Mouse (Mus musculus) MEL (cell line): ENCODE data around the gene Rinl. TPM values are rescaled to one million over a fixed set of nuclear protein-coding genes. Genes with fewer than 3 reads are reported as not detected.

Experiments
- DNase-seq: peaks from one replicate; pipeline ENCODE4 v3.0.0; 2011; ENCODE audit warnings: low read depth, low spot score
- H3K27ac ChIP-seq: 2 replicates; pipeline ENCODE4 v1.5.1; 2012; ENCODE audit warnings: low read depth, mild to moderate bottlenecking, control low read depth, low read length, moderate library complexity; ENCODE audit not compliant: control insufficient read depth
- H3K27me3 ChIP-seq, 2 experiments: fragments of 150-350 bp in 1 of 2; sonication (generic) in 1 of 2; 2 replicates each; pipeline ENCODE4 v1.6.1; 2012; ENCODE audit warnings: low read length in 2 of 2, mild to moderate bottlenecking in 2 of 2, improper control_type of control experiment in 1 of 2, moderate library complexity in 1 of 2; ENCODE audit not compliant: insufficient read depth in 2 of 2, control insufficient read depth in 1 of 2
- H3K36me3 ChIP-seq, 2 experiments: 2 replicates each; pipeline ENCODE4 v1.6.1; 2012 to 2014; ENCODE audit warnings: low read length in 2 of 2, improper control_type of control experiment in 1 of 2, inconsistent platforms in 1 of 2, mild to moderate bottlenecking in 1 of 2; ENCODE audit not compliant: insufficient read depth in 2 of 2, control insufficient read depth in 1 of 2
- H3K4me1 ChIP-seq, 2 experiments: fragments of 150-350 bp in 1 of 2; sonication (generic) in 1 of 2; 2 replicates each; pipeline ENCODE4 v1.6.1; 2012; ENCODE audit warnings: low read length in 2 of 2, improper control_type of control experiment in 1 of 2, mild to moderate bottlenecking in 1 of 2; ENCODE audit not compliant: insufficient read depth in 2 of 2, control insufficient read depth in 1 of 2
- H3K4me3 ChIP-seq, 2 experiments: fragments of 150-350 bp in 1 of 2; sonication (generic) in 1 of 2; 2 replicates each; pipeline ENCODE4 v1.5.1; 2012; ENCODE audit warnings: low read depth in 2 of 2, low read length in 2 of 2, mild to moderate bottlenecking in 2 of 2, moderate library complexity in 2 of 2, control low read depth in 1 of 2, improper control_type of control experiment in 1 of 2; ENCODE audit not compliant: control insufficient read depth in 1 of 2, insufficient read depth in 1 of 2
- H3K79me2 ChIP-seq: 2 replicates; pipeline ENCODE4 v1.6.1; 2012; ENCODE audit warnings: mild to moderate bottlenecking, low read length, moderate library complexity; ENCODE audit not compliant: control insufficient read depth, poor library complexity, insufficient read depth
- H3K9ac ChIP-seq: 2 replicates; pipeline ENCODE4 v1.6.1; 2012; ENCODE audit warnings: low read depth, mild to moderate bottlenecking, control low read depth, low read length, moderate library complexity; ENCODE audit not compliant: control insufficient read depth, poor library complexity, severe bottlenecking
- H3K9me3 ChIP-seq: fragments of 150-350 bp; sonication (generic); replicated peaks from 2 replicates; pipeline ENCODE4 v1.6.1; 2012; ENCODE audit warnings: mild to moderate bottlenecking, low read length, improper control_type of control experiment, moderate library complexity; ENCODE audit not compliant: insufficient read depth
- ELF1 ChIP-seq: IDR thresholded peaks from 2 replicates; pipeline ENCODE4 v1.6.1; 2014; ENCODE audit warnings: low read depth, mild to moderate bottlenecking, inconsistent platforms, low read length, improper control_type of control experiment, moderate library complexity
- ETS1 ChIP-seq: IDR thresholded peaks from 2 replicates; pipeline ENCODE4 v1.6.1; 2012; ENCODE audit warnings: low read depth, mild to moderate bottlenecking, inconsistent platforms, low read length, improper control_type of control experiment, moderate library complexity
- GABPA ChIP-seq: IDR thresholded peaks from 2 replicates; pipeline ENCODE4 v1.6.1; 2012; ENCODE audit warnings: low read depth, mild to moderate bottlenecking, inconsistent platforms, low read length, improper control_type of control experiment, moderate library complexity
- GATA1 ChIP-seq: IDR thresholded peaks from 2 replicates; pipeline ENCODE4 v1.6.1; 2011; ENCODE audit warnings: low read depth, low read length, improper control_type of control experiment
- HCFC1 ChIP-seq: IDR thresholded peaks from 2 replicates; pipeline ENCODE4 v1.6.1; 2012; ENCODE audit warnings: low read depth, mild to moderate bottlenecking, inconsistent platforms, low read length, improper control_type of control experiment, moderate library complexity
- MAZ ChIP-seq: IDR thresholded peaks from 2 replicates; pipeline ENCODE4 v1.6.1; 2012; ENCODE audit warnings: low read depth, mild to moderate bottlenecking, inconsistent platforms, low read length, improper control_type of control experiment
- MYB ChIP-seq: IDR thresholded peaks from 2 replicates; pipeline ENCODE4 v1.6.1; 2011; ENCODE audit warnings: mild to moderate bottlenecking, low read depth, low read length, improper control_type of control experiment
- POLR2A ChIP-seq, 2 experiments: IDR thresholded peaks; 2 replicates each; pipeline ENCODE4 v1.6.1; 2011 to 2012; ENCODE audit warnings: low read length in 2 of 2, mild to moderate bottlenecking in 2 of 2, control low read depth in 1 of 2, improper control_type of control experiment in 1 of 2, low read depth in 1 of 2, moderate library complexity in 1 of 2; ENCODE audit not compliant: control insufficient read depth in 1 of 2, insufficient read depth in 1 of 2, poor library complexity in 1 of 2
- POLR2AphosphoS2 ChIP-seq: IDR thresholded peaks from 2 replicates; pipeline ENCODE4 v1.6.1; 2011; ENCODE audit warnings: low read length, improper control_type of control experiment
- POLR2AphosphoS5 ChIP-seq: IDR thresholded peaks from 2 replicates; pipeline ENCODE4 v1.6.1; 2012; ENCODE audit warnings: low read depth, borderline replicate concordance, mild to moderate bottlenecking, inconsistent platforms, low read length, moderate library complexity, mixed read lengths
- RAD21 ChIP-seq: IDR thresholded peaks from 2 replicates; pipeline ENCODE4 v1.6.1; 2011; ENCODE audit warnings: mild to moderate bottlenecking, low read depth, low read length, improper control_type of control experiment
- SIN3A ChIP-seq: IDR thresholded peaks from 2 replicates; pipeline ENCODE4 v1.6.1; 2012; ENCODE audit warnings: low read length, improper control_type of control experiment, inconsistent platforms
- SMC3 ChIP-seq: IDR thresholded peaks from 2 replicates; pipeline ENCODE4 v1.6.1; 2011; ENCODE audit warnings: low read depth, low read length, improper control_type of control experiment
- TAL1 ChIP-seq: IDR thresholded peaks from 2 replicates; pipeline ENCODE4 v1.6.1; 2012; ENCODE audit warnings: mild to moderate bottlenecking, inconsistent platforms, low read length, moderate library complexity, mixed read lengths
- TCF12 ChIP-seq: IDR thresholded peaks from 2 replicates; pipeline ENCODE4 v1.6.1; 2014; ENCODE audit warnings: low read depth, mild to moderate bottlenecking, inconsistent platforms, low read length, improper control_type of control experiment, moderate library complexity
- ZC3H11A ChIP-seq: IDR thresholded peaks from 2 replicates; pipeline ENCODE4 v1.6.1; 2012; ENCODE audit warnings: low read depth, mild to moderate bottlenecking, inconsistent platforms, low read length, improper control_type of control experiment
- ZKSCAN1 ChIP-seq: IDR thresholded peaks from 2 replicates; pipeline ENCODE4 v1.6.1; 2012; ENCODE audit warnings: low read depth, mild to moderate bottlenecking, inconsistent platforms, low read length, improper control_type of control experiment, moderate library complexity
- ZMIZ1 ChIP-seq: IDR thresholded peaks from 2 replicates; pipeline ENCODE4 v1.6.1; 2012; ENCODE audit warnings: low read depth, mild to moderate bottlenecking, inconsistent platforms, low read length, improper control_type of control experiment, moderate library complexity
- polyA plus RNA-seq, 2 experiments: library from polyadenylated mRNA; stranded (reverse) in 1 of 2; unstranded in 1 of 2; fragments of >175 nt in 1 of 2; fragments of >200 nt in 1 of 2; gene quantifications; 2 replicates each; pipeline versions ENCODE4 v1.2.1 to v1.2.4; 2012; ENCODE audit warnings: low replicate concordance in 2 of 2, low read depth in 1 of 2; ENCODE audit not compliant: insufficient read length in 2 of 2, insufficient read depth in 1 of 2, missing spikeins in 1 of 2
- total RNA-seq: library from RNA; depleted of rRNA; stranded (reverse); fragments of 300-350 nt; gene quantifications from 2 replicates; pipeline ENCODE4 v1.2.3, GENCODE M21; 2012

Rinl gene
- total and polyA plus RNA-seq, 3 experiments: 39.9 to 63.9 TPM; not detected in 1

GRCm38 (mm10) chr7:28831411-28832125, 42.8 kb downstream of the Rinl start:
- Histone ChIP-seq H3K9me3 (no peaks in the 10 kb centered on the region), H3K4me3 (no peak overlapping the region), H3K4me1 (peaks cover 2 to 17% of the 10 kb centered on the region in 2 experiments; a peak in 2 of 4 replicates), H3K9ac (no peak overlapping the region), H3K27ac (no peak overlapping the region), H3K36me3 (peaks cover 2 to 13% of the 10 kb centered on the region in 2 experiments; a peak in 3 of 4 replicates), H3K27me3 (no peaks in the 10 kb centered on the region), H3K79me2 (peaks cover under 1% of the 10 kb centered on the region; the same call in 1 of the 2 replicates)
- TF ChIP-seq MYB (no peak), ZC3H11A (no peak), GABPA (no peak), TAL1 (0 out of 2 replicates have a peak, but pooled peaks have one; percentile 27), GATA1 (0 out of 2 replicates have a peak, but pooled peaks have one; percentile 18), POLR2A (IDR thresholded peaks at IDR 0.05; ENCODE audit: control insufficient read depth in 1 of 2, insufficient read depth in 1 of 2, low read depth in 1 of 2, low read length in 2 of 2, poor library complexity in 1 of 2) (no peak), TCF12 (peak; percentile 52), POLR2AphosphoS2 (no peak), POLR2AphosphoS5 (no peak)
- DNase-seq: no peak

GRCm38 (mm10) chr7:28832137-28832536, 43.4 kb downstream of the Rinl start:
- Histone ChIP-seq H3K4me3 (no peak overlapping the region), H3K36me3 (peaks cover 2 to 12% of the 10 kb centered on the region in 2 experiments; a peak in 3 of 4 replicates), H3K9me3 (no peaks in the 10 kb centered on the region), H3K27me3 (no peaks in the 10 kb centered on the region), H3K9ac (no peak overlapping the region), H3K79me2 (no peaks in the 10 kb centered on the region), H3K27ac (0 out of 2 replicates have a peak overlapping the region, but pooled peaks have one; percentile 4), H3K4me1 (peaks cover 2 to 17% of the 10 kb centered on the region in 2 experiments; a peak in 2 of 4 replicates)
- TF ChIP-seq ZMIZ1 (no peak), ELF1 (peak; percentile 32; the same call in 1 of the 2 replicates), GATA1 (peak; percentile 46; the same call in 1 of the 2 replicates), ZKSCAN1 (peak; percentile 95), ETS1 (peak; percentile 54; the same call in 1 of the 2 replicates), HCFC1 (0 out of 2 replicates have a peak, but pooled peaks have one; percentile 17), SIN3A (0 out of 2 replicates have a peak, but pooled peaks have one; percentile 14), SMC3 (no peak), MAZ (peak; percentile 67; the same call in 1 of the 2 replicates), RAD21 (no peak)
- DNase-seq: peak; percentile 61
